Mouse (Mus musculus): Measurements from ENCODE around the gene Zrsr1. TPM values are rescaled to one million over a fixed set of nuclear protein-coding genes. Genes with fewer than 3 reads are reported as not detected.
A peak's percentile ranks its signal among the peaks of the same experiment; 100 is the strongest.

The Zrsr1 gene
- total RNA-seq, 2 experiments from 2014 or later = 20.6 to 21.9 TPM

- DNase-seq (ENCODE audit: low spot score in 2 of 2) = peak; percentile 68 to 70
Measured at GRCm38 (mm10) chr11:23008181-23008823, 36.5 kb downstream of the Zrsr1 start.

- no peak for DNase-seq (ENCODE audit: low spot score in 2 of 2)
Measured at GRCm38 (mm10) chr11:23008824-23009200, 37.0 kb downstream of the Zrsr1 start.

- DNase-seq (ENCODE audit: low spot score in 2 of 2) = no peak
Measured at GRCm38 (mm10) chr11:23013096-23013495, 41.3 kb downstream of the Zrsr1 start.

- no peak for DNase-seq (ENCODE audit: low spot score in 2 of 2)
Measured at GRCm38 (mm10) chr11:23013580-23014294, 41.9 kb downstream of the Zrsr1 start.

GRCm38 (mm10) chr11:23014996-23015395 is 43.2 kb downstream of the Zrsr1 start:
- no peak for DNase-seq (ENCODE audit: low spot score in 2 of 2)

- DNase-seq (ENCODE audit: low spot score in 2 of 2) = no peak
Measured at GRCm38 (mm10) chr11:23017943-23018342, 46.1 kb downstream of the Zrsr1 start.

- DNase-seq (ENCODE audit: low spot score in 2 of 2) = no peak
Measured at GRCm38 (mm10) chr11:23020116-23020770, 48.4 kb downstream of the Zrsr1 start.

- DNase-seq (ENCODE audit: low spot score in 2 of 2) = no peak
Measured at GRCm38 (mm10) chr11:23020841-23021240, 49.0 kb downstream of the Zrsr1 start.

GRCm38 (mm10) chr11:23023155-23023554 is 51.4 kb downstream of the Zrsr1 start:
- no peak for DNase-seq (ENCODE audit: low spot score in 2 of 2)

- DNase-seq (ENCODE audit: low spot score in 2 of 2) = no peak
Measured at GRCm38 (mm10) chr11:23024169-23024568, 52.4 kb downstream of the Zrsr1 start.

Other genes starting within 250 kb of the Zrsr1 start
- 10 to 100 TPM; 52.7 to 60.0 TPM for gene B3gnt2, start 111.0 kb upstream of the Zrsr1 start, total RNA-seq (2021)
- gene Gm28048, start 10.1 kb downstream of the Zrsr1 start, total RNA-seq (2021) = 10 to 100 TPM; 45.7 to 50.1 TPM
- 100 to 1,000 TPM; 110 to 113 TPM for gene Commd1, start 10.4 kb downstream of the Zrsr1 start, total RNA-seq (2021)
- gene Cct4, start 18.5 kb downstream of the Zrsr1 start, total RNA-seq (2021) = 100 to 1,000 TPM; 193 to 196 TPM
- 10 to 100 TPM; 20.6 to 22.5 TPM for gene Fam161a, start 35.5 kb downstream of the Zrsr1 start, total RNA-seq (2021)